Mouse (Mus musculus): ENCODE measurements around the gene Mdm4.

DNA sequence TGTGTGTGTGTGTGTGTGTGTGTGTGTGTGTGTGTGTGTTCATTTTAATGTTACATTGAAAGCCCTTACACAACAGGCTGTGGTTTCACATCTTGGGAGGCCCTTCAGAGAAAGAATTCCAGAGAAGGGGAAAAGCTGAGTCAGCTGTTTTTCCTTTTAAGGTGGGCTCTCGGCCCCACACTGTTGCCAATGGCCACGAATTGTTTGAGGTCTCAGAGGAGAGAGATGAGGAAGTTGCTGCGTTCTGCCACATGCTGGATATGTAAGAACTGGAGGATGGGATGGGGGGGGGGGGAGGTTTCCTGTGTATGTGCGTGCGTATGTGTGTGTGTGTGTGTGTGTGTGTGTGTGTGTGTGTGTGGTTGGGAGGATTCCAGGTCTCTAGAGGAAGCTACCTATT, 39.8 kb upstream of the Mdm4 start:
- TF ChIP-seq CTCF (conservative IDR thresholded peaks at IDR 0.05; ENCODE audit: insufficient read depth, insufficient read length, low read depth, low read length) (no peak), POLR2A (IDR thresholded peaks at IDR 0.05; ENCODE audit: low read depth, low read length) (no peak)

Data from kidney, adult 2 months (tissue).